Mouse (Mus musculus): ENCODE results near the gene Gja1. TPM values are rescaled to one million over a fixed set of nuclear protein-coding genes. Genes with fewer than 3 reads are reported as not detected.

Gene Gja1
- polyA plus RNA-seq, 1 experiment from 2014 or later: 142 TPM

DNA sequence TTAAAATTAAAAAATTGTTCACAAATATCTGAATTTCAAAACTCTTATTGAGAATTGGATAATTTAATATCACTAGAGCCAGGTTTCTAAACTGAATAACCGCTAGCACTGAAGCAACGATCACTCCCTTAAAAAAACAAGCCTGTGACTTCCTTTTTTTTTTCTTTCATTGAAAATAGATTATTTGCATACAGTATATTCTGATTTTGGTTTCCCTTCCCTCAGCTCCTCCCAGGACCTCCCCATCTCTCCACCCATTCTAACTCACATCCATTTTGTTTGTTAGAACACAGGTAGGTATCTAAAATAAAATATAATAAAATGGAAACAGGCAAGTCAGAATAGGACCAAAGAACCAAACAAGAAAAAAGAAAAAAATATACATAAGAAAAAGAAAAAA, 50.7 kb downstream of the Gja1 start:
- no peaks in the 10 kb centered on the region for H3K36me3 ChIP-seq (ENCODE audit: insufficient read depth, low read length)
- DNase-seq (ENCODE audit: low spot score): no peak
- H3K27ac ChIP-seq (ENCODE audit: low read length): no peak overlapping the region
- no peaks in the 10 kb centered on the region for H3K4me1 ChIP-seq (ENCODE audit: insufficient read depth, low read depth, low read length)
- H3K9ac ChIP-seq (replicated peaks; ENCODE audit: low read depth): no peak overlapping the region
- ATAC-seq: no peak
- H3K4me3 ChIP-seq (ENCODE audit: low read depth, low read length): no peak overlapping the region
- H3K27me3 ChIP-seq (replicated peaks; ENCODE audit: insufficient read depth, low read length): no peaks in the 10 kb centered on the region
- TF ChIP-seq EP300 (IDR thresholded peaks at IDR 0.05): no peak
- no peak for TF ChIP-seq CTCF (IDR thresholded peaks at IDR 0.05)
- no peak overlapping the region for H3K4me2 ChIP-seq (replicated peaks; ENCODE audit: low read depth, low read length)
- 77% methylated on average over 2 of the region's 2 CpGs for WGBS
- no peaks in the 10 kb centered on the region for H3K9me3 ChIP-seq (ENCODE audit: low read length)

- Histone ChIP-seq H3K4me2 (replicated peaks; ENCODE audit: low read depth, low read length) (no peak overlapping the region), H3K9ac (replicated peaks; ENCODE audit: low read depth) (no peak overlapping the region), H3K4me3 (ENCODE audit: low read depth, low read length) (no peak overlapping the region), H3K9me3 (ENCODE audit: low read length) (no peaks in the 10 kb centered on the region), H3K36me3 (ENCODE audit: insufficient read depth, low read length) (no peaks in the 10 kb centered on the region), H3K27me3 (replicated peaks; ENCODE audit: insufficient read depth, low read length) (no peaks in the 10 kb centered on the region), H3K27ac (ENCODE audit: low read length) (no peak overlapping the region), H3K4me1 (ENCODE audit: insufficient read depth, low read depth, low read length) (no peaks in the 10 kb centered on the region)
- WGBS: 78% methylated on average over 5 of the region's 5 CpGs
- no peak for TF ChIP-seq EP300 (IDR thresholded peaks at IDR 0.05)
- TF ChIP-seq CTCF (IDR thresholded peaks at IDR 0.05): no peak
- ATAC-seq (no peak), DNase-seq (ENCODE audit: low spot score) (no peak)
Observed at GRCm38 (mm10) chr10:56429011-56429410, 51.9 kb downstream of the Gja1 start.

GRCm38 (mm10) chr10:56431600-56432389, 54.7 kb downstream of the Gja1 start:
- H3K36me3 ChIP-seq (ENCODE audit: insufficient read depth, low read length): no peaks in the 10 kb centered on the region
- TF ChIP-seq CTCF (IDR thresholded peaks at IDR 0.05) (no peak), EP300 (IDR thresholded peaks at IDR 0.05) (no peak)
- WGBS: 9% methylated on average over 23 of the region's 23 CpGs
- no peaks in the 10 kb centered on the region for H3K27me3 ChIP-seq (replicated peaks; ENCODE audit: insufficient read depth, low read length)
- DNase-seq (ENCODE audit: low spot score) (peak; percentile 30), ATAC-seq (no peak)
- no peak overlapping the region for H3K27ac ChIP-seq (ENCODE audit: low read length)
- no peaks in the 10 kb centered on the region for H3K9me3 ChIP-seq (ENCODE audit: low read length)
- H3K4me1 ChIP-seq (ENCODE audit: insufficient read depth, low read depth, low read length): no peaks in the 10 kb centered on the region
- no peak overlapping the region for H3K9ac ChIP-seq (replicated peaks; ENCODE audit: low read depth)
- peak overlapping the region; percentile 10; the same call in 1 of the 2 replicates for H3K4me3 ChIP-seq (ENCODE audit: low read depth, low read length)
- H3K4me2 ChIP-seq (replicated peaks; ENCODE audit: low read depth, low read length): peak overlapping the region; percentile 57

DNA sequence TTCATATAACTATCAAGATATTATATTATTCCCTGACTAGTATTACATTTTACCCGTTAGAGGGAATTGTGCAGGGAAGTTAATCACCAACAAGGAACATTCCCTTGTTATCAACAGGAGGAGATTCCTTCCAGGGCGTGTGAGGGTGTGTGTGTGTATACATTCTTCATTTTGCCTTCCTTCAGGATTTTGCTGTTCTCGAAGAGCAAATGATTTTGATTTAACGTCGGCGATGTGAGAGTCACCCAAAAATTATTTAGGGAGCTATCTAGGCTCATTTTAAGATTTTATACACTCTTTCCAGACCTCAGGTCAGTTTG, 55.2 kb downstream of the Gja1 start:
- no peaks in the 10 kb centered on the region for H3K36me3 ChIP-seq (ENCODE audit: insufficient read depth, low read length)
- H3K4me3 ChIP-seq (ENCODE audit: low read depth, low read length): no peak overlapping the region
- no peaks in the 10 kb centered on the region for H3K27me3 ChIP-seq (replicated peaks; ENCODE audit: insufficient read depth, low read length)
- H3K27ac ChIP-seq (ENCODE audit: low read length): no peak overlapping the region
- DNase-seq (ENCODE audit: low spot score): peak; percentile 30
- H3K9ac ChIP-seq (replicated peaks; ENCODE audit: low read depth): no peak overlapping the region
- no peaks in the 10 kb centered on the region for H3K9me3 ChIP-seq (ENCODE audit: low read length)
- H3K4me2 ChIP-seq (replicated peaks; ENCODE audit: low read depth, low read length): peak overlapping the region; percentile 57; the same call in 1 of the 2 replicates
- 32% methylated on average over 6 of the region's 6 CpGs for WGBS
- no peaks in the 10 kb centered on the region for H3K4me1 ChIP-seq (ENCODE audit: insufficient read depth, low read depth, low read length)
- TF ChIP-seq EP300 (IDR thresholded peaks at IDR 0.05) (peak; percentile 68), CTCF (IDR thresholded peaks at IDR 0.05) (no peak)
- peak; percentile 53 for ATAC-seq

DNA sequence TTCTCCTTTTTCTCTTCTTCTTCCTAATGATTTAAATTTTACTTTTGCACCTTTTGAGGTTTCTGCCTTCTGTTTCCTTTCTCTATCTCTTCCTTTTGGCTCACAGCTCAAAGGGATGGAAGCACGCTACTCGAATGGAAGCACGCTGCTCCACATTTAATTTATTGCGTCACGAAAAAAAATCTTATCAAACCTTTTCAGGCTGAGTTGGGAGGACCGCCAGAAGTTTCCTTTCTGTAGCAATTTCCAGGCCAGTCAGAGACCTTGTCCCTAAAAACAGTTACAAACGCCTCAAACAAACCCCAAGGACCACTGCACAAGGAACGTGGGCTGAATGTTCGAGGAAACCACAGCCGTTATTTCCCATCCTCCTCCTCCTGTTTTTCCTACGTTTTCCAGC, 60.2 kb downstream of the Gja1 start:
- no peak overlapping the region for H3K9ac ChIP-seq (replicated peaks; ENCODE audit: low read depth)
- H3K4me1 ChIP-seq (ENCODE audit: insufficient read depth, low read depth, low read length): no peaks in the 10 kb centered on the region
- no peak for DNase-seq (ENCODE audit: low spot score)
- 49% methylated on average over 11 of the region's 11 CpGs for WGBS
- no peaks in the 10 kb centered on the region for H3K36me3 ChIP-seq (ENCODE audit: insufficient read depth, low read length)
- H3K9me3 ChIP-seq (ENCODE audit: low read length): no peaks in the 10 kb centered on the region
- H3K4me2 ChIP-seq (replicated peaks; ENCODE audit: low read depth, low read length): no peak overlapping the region
- ATAC-seq: no peak
- no peak for TF ChIP-seq EP300 (IDR thresholded peaks at IDR 0.05)
- H3K27me3 ChIP-seq (replicated peaks; ENCODE audit: insufficient read depth, low read length): no peaks in the 10 kb centered on the region
- H3K4me3 ChIP-seq (ENCODE audit: low read depth, low read length): no peak overlapping the region
- H3K27ac ChIP-seq (ENCODE audit: low read length): no peak overlapping the region

DNA sequence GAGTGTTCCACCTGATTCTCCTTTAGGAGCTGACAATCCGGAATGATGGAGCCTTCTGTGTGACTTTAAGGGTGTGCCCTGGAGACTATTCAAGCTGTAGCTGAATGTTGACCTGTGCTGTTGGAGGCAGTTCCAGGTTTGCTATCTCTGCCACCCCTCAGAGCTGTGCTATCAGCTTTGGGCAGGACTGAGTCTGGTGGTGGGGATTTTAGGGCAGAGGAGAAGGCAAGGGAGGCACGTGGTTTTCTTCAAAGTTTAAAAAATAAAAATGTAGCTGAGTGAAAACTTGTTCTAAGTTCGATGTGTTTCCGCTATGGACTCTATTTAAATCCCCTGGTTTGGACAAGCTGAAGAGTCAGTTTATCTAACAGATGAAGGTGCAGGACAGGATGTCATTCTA, 62.5 kb downstream of the Gja1 start:
- no peak for ATAC-seq
- WGBS: 39% methylated on average over 4 of the region's 4 CpGs

More for the DNA sequence above, 62.5 kb downstream of the Gja1 start:
- Histone ChIP-seq H3K4me3 (ENCODE audit: low read depth, low read length) (no peak overlapping the region), H3K27ac (ENCODE audit: low read length) (no peak overlapping the region), H3K4me2 (replicated peaks; ENCODE audit: low read depth, low read length) (no peak overlapping the region), H3K9ac (replicated peaks; ENCODE audit: low read depth) (no peak overlapping the region), H3K9me3 (ENCODE audit: low read length) (no peaks in the 10 kb centered on the region), H3K27me3 (replicated peaks; ENCODE audit: insufficient read depth, low read length) (no peaks in the 10 kb centered on the region), H3K4me1 (ENCODE audit: insufficient read depth, low read depth, low read length) (no peaks in the 10 kb centered on the region), H3K36me3 (ENCODE audit: insufficient read depth, low read length) (no peaks in the 10 kb centered on the region)
- DNase-seq (ENCODE audit: low spot score): no peak
- TF ChIP-seq EP300 (IDR thresholded peaks at IDR 0.05) (no peak), CTCF (IDR thresholded peaks at IDR 0.05) (no peak)
